Mouse (Mus musculus) stomach, postnatal 0 days (tissue): ENCODE measurements around the gene Ccdc117.

Experiments
- CTCF ChIP-seq: IDR thresholded peaks from 2 replicates; pipeline ENCODE4 v1.5.1; 2016; ENCODE audit warnings: antibody characterized with exemption, low read depth, mild to moderate bottlenecking, moderate library complexity
- EP300 ChIP-seq: optimal IDR thresholded peaks from 2 replicates; pipeline ENCODE3; 2016; ENCODE audit warnings: antibody characterized with exemption

GRCm38 (mm10) chr11:5520412-5521265 is 21.3 kb downstream of the Ccdc117 start, which contains the start of gene Xbp1:
- no peak for TF ChIP-seq CTCF
- TF ChIP-seq EP300 = no peak
